Mouse (Mus musculus): ENCODE results near the gene Obscn. TPM values are rescaled to one million over a fixed set of nuclear protein-coding genes. Genes with fewer than 3 reads are reported as not detected.

Obscn gene
- total and polyA plus RNA-seq, 3 experiments, result 0.09 to 0.13 (median 0.13) TPM

DNA sequence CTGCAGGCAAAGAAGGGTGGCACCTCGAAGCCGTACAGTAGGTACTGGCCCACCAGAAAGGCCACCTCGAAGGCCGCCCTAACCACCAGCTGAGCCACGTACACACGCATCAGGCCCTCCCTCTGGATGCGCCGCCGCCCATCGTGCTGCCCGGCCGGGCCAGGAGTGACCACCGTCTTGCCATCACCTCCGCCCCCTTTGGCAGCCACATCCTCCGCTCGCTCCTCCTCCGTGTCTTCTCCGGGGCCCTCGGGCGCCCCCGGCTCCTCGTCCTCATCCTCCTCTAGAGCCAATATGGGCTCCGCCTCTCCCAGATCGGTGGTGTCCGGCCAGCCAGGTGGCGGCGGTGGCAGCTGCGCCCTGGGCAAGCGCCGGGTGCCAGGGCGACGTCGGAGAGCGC, 40.7 kb upstream of the Obscn start:
- Histone ChIP-seq H3K9ac (ENCODE audit: insufficient read depth, low read depth) (no peak overlapping the region), H3K4me2 (ENCODE audit: insufficient read depth, low read depth, poor library complexity, severe bottlenecking) (no peak overlapping the region), H3K9me3 (replicated peaks; ENCODE audit: low read length) (no peaks in the 10 kb centered on the region), H3K36me3 (replicated peaks in 1 of 2; ENCODE audit: control insufficient read depth in 1 of 2, insufficient read depth in 1 of 2, low read length in 1 of 2) (peaks cover 0 to 6% of the 10 kb centered on the region in 2 experiments), H3K4me1 (ENCODE audit: control insufficient read depth in 1 of 2, insufficient read depth in 2 of 2) (peaks cover 14 to 41% of the 10 kb centered on the region in 2 experiments), H3K27me3 (replicated peaks) (peaks cover 2% of the 10 kb centered on the region), H3K4me3 (replicated peaks in 1 of 3; ENCODE audit: low read depth in 2 of 3, low read length in 2 of 3, poor library complexity in 1 of 3) (no peak overlapping the region), H3K79me2 (replicated peaks; ENCODE audit: control insufficient read depth, extremely low read depth, insufficient read depth, poor library complexity, severe bottlenecking) (no peaks in the 10 kb centered on the region), H3K27ac (ENCODE audit: insufficient read depth, low read depth) (no peak overlapping the region)
- TF ChIP-seq CHD1 (IDR thresholded peaks at IDR 0.05; ENCODE audit: low read depth, low read length), result no peak
- no peak for TF ChIP-seq MEF2A (IDR thresholded peaks at IDR 0.05; ENCODE audit: borderline replicate concordance, low read depth, low read length)
- no peak for TF ChIP-seq UBTF (IDR thresholded peaks at IDR 0.05; ENCODE audit: low read depth, low read length)
- TF ChIP-seq MXI1 (IDR thresholded peaks at IDR 0.05; ENCODE audit: low read depth, low read length), result no peak
- TF ChIP-seq CTCF (conservative IDR thresholded peaks at IDR 0.05 in 1 of 2, IDR thresholded peaks at IDR 0.05 in 1 of 2; ENCODE audit: low read depth in 2 of 2, low read length in 2 of 2), result no peak
- no peak for TF ChIP-seq IRF4 (IDR thresholded peaks at IDR 0.05; ENCODE audit: low read depth, low read length)
- no peak for TF ChIP-seq POLR2A (IDR thresholded peaks at IDR 0.05; ENCODE audit: low read depth, low read length)
- TF ChIP-seq ETS1 (conservative IDR thresholded peaks at IDR 0.05; ENCODE audit: low read depth, low read length), result no peak
- TF ChIP-seq MAZ (IDR thresholded peaks at IDR 0.05; ENCODE audit: low read depth, low read length), result no peak
- TF ChIP-seq POLR2AphosphoS2 (IDR thresholded peaks at IDR 0.05; ENCODE audit: low read depth, low read length), result no peak
- no peak for TF ChIP-seq RCOR1 (conservative IDR thresholded peaks at IDR 0.05; ENCODE audit: low read depth, low read length)
- no peak for TF ChIP-seq MAX (IDR thresholded peaks at IDR 0.05; ENCODE audit: low read length)
- no peak for TF ChIP-seq GABPA (IDR thresholded peaks at IDR 0.05; ENCODE audit: insufficient replicate concordance, low read depth, low read length)
- no peak for TF ChIP-seq RAD21 (IDR thresholded peaks at IDR 0.05; ENCODE audit: low read depth, low read length)
- in situ Hi-C loops (cut with MboI; ENCODE audit: low pct_ligation_motif_present, low pct_unique_long_range_greater_than_20kb, low sequenced_read_pairs), result no loop called here
- DNase-seq (ENCODE audit: extremely low read depth), result no peak
- dilution Hi-C loops (cut with MboI; ENCODE audit: extremely low pct_ligation_motif_present, extremely low pct_unique_long_range_greater_than_20kb, low sequenced_read_pairs), result no loop called here

DNA sequence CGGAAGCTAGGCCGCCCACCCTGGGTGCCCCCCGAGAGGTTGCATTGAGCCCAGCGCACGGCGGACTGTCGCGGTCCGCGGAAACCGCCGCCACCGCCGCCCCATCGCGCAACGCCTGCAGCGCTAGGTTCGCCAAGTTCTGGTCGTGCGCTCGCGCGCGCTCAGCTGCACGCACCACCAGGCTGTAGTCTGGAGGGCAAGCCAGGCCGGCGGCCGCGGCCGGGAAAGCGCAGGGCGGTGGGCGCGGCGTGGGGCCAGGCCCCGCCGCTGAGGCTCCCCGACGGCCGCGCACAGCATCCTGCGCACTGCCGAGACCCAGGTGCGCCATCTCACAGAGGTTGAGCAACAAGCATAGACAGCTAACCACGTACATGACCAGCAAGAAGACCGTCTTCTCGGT, 40.3 kb upstream of the Obscn start:
- H3K27me3 ChIP-seq (replicated peaks), result peaks cover 2% of the 10 kb centered on the region

More for the DNA sequence above, 40.3 kb upstream of the Obscn start:
- peaks cover 15 to 45% of the 10 kb centered on the region in 2 experiments for H3K4me1 ChIP-seq (ENCODE audit: control insufficient read depth in 1 of 2, insufficient read depth in 2 of 2)
- no peaks in the 10 kb centered on the region for H3K9me3 ChIP-seq (replicated peaks; ENCODE audit: low read length)
- H3K9ac ChIP-seq (ENCODE audit: insufficient read depth, low read depth), result no peak overlapping the region
- no peak overlapping the region for H3K4me2 ChIP-seq (ENCODE audit: insufficient read depth, low read depth, poor library complexity, severe bottlenecking)
- no peak overlapping the region for H3K27ac ChIP-seq (ENCODE audit: insufficient read depth, low read depth)
- peaks cover 0 to 1% of the 10 kb centered on the region in 2 experiments for H3K36me3 ChIP-seq (replicated peaks in 1 of 2; ENCODE audit: control insufficient read depth in 1 of 2, insufficient read depth in 1 of 2, low read length in 1 of 2)
- no peaks in the 10 kb centered on the region for H3K79me2 ChIP-seq (replicated peaks; ENCODE audit: control insufficient read depth, extremely low read depth, insufficient read depth, poor library complexity, severe bottlenecking)
- dilution Hi-C loops (cut with MboI; ENCODE audit: extremely low pct_ligation_motif_present, extremely low pct_unique_long_range_greater_than_20kb, low sequenced_read_pairs), result no loop called here
- no peak for DNase-seq (ENCODE audit: extremely low read depth)
- TF ChIP-seq UBTF (IDR thresholded peaks at IDR 0.05; ENCODE audit: low read depth, low read length) (no peak), JUND (conservative IDR thresholded peaks at IDR 0.05; ENCODE audit: low read depth, low read length) (no peak), E2F4 (IDR thresholded peaks at IDR 0.05; ENCODE audit: insufficient replicate concordance, low read depth, low read length) (no peak), RCOR1 (conservative IDR thresholded peaks at IDR 0.05; ENCODE audit: low read depth, low read length) (no peak), IRF4 (IDR thresholded peaks at IDR 0.05; ENCODE audit: low read depth, low read length) (no peak), CHD1 (IDR thresholded peaks at IDR 0.05; ENCODE audit: low read depth, low read length) (no peak), HCFC1 (IDR thresholded peaks at IDR 0.05; ENCODE audit: low read depth, low read length) (no peak), ZKSCAN1 (IDR thresholded peaks at IDR 0.05; ENCODE audit: borderline replicate concordance, low read depth, low read length) (no peak), TBP (conservative IDR thresholded peaks at IDR 0.05; ENCODE audit: low read depth, low read length) (no peak), NELFE (IDR thresholded peaks at IDR 0.05; ENCODE audit: low read depth, low read length) (no peak), NRF1 (IDR thresholded peaks at IDR 0.05; ENCODE audit: low read depth, low read length) (no peak), ELF1 (IDR thresholded peaks at IDR 0.05; ENCODE audit: low read depth, low read length) (no peak), MEF2A (IDR thresholded peaks at IDR 0.05; ENCODE audit: borderline replicate concordance, low read depth, low read length) (no peak), ZMIZ1 (IDR thresholded peaks at IDR 0.05; ENCODE audit: low read depth, low read length) (no peak), GABPA (IDR thresholded peaks at IDR 0.05; ENCODE audit: insufficient replicate concordance, low read depth, low read length) (no peak), JUN (IDR thresholded peaks at IDR 0.05; ENCODE audit: insufficient read depth, low read depth, low read length) (no peak), MXI1 (IDR thresholded peaks at IDR 0.05; ENCODE audit: low read depth, low read length) (no peak), SMC3 (IDR thresholded peaks at IDR 0.05; ENCODE audit: low read depth, low read length) (no peak), BHLHE40 (IDR thresholded peaks at IDR 0.05; ENCODE audit: low read depth, low read length) (no peak), KAT2A (IDR thresholded peaks at IDR 0.05; ENCODE audit: insufficient replicate concordance, low read length) (no peak)
- in situ Hi-C loops (cut with MboI; ENCODE audit: low pct_ligation_motif_present, low pct_unique_long_range_greater_than_20kb, low sequenced_read_pairs), result no loop called here
- no peak overlapping the region for H3K4me3 ChIP-seq (replicated peaks in 1 of 3; ENCODE audit: low read depth in 2 of 3, low read length in 2 of 3, poor library complexity in 1 of 3)
